ENCODE assay signal across 7 mouse cellular contexts in the genomic region with DNA sequence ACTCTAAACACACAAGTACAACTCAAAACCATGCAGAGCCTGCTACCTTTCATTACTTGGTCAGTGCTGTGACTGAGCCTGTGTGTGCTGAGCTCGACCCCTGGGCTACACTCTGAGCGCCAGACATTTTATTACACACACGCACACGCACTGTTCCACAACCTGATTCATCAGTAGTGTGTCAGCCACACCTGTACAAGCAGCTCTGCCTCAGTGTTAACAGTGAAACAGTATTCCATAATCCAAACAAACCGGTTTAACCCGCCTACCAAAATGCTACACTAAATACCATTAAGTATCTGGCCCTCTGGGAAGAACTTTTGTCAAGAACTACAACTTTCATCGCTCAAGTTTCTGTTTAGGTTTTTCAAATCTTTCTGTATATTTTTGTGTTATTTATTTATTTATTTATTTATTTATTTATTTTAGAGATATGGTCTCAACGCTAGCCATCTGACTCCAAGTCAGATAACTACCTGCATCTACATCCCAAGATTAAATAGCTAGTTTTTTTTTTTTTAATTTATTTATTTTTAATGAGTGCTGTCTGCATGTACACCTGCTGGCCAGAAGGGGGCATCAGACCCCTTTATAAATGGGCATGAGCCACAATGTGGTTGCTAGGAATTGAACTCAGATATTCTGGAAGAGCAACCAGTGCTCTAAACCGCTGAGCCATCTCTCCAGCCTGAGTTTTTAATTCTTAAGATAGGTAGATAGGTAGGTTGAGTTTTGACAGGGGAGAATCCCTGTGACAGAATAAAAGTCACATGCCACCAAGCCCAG. TPM values are rescaled to one million over a fixed set of nuclear protein-coding genes. Genes with fewer than 3 reads are reported as not detected.
DNase-seq lines count a peak whose midpoint lies in the region; ATAC-seq and TF ChIP-seq lines count a peak whose summit lies in the region.

No protein-coding gene starts in this region.

- H3K27ac ChIP-seq in liver, embryonic 11.5 days (ENCODE audit: low read depth, low read length): no peak overlapping the region
- H3K27ac ChIP-seq in cerebellum, adult 2 months (ENCODE audit: insufficient read depth, low read length): no peak overlapping the region
- no peak overlapping the region for H3K27ac ChIP-seq in intestine, embryonic 14.5 days (ENCODE audit: low read depth)
- H3K27ac ChIP-seq in small intestine, adult 2 months (ENCODE audit: insufficient read depth, low read depth, low read length): no peak overlapping the region

- H3K9ac ChIP-seq in liver, embryonic 11.5 days (ENCODE audit: low read depth, low read length): no peak overlapping the region
- no peak overlapping the region for H3K9ac ChIP-seq in intestine, embryonic 14.5 days (ENCODE audit: low read length)

- H3K36me3 ChIP-seq in liver, embryonic 11.5 days (ENCODE audit: control insufficient read depth, insufficient read depth, low read length): no peaks in the 10 kb centered on the region
- H3K36me3 ChIP-seq in intestine, embryonic 14.5 days (ENCODE audit: control insufficient read depth, insufficient read depth, low read length): no peaks in the 10 kb centered on the region
- no peaks in the 10 kb centered on the region for H3K36me3 ChIP-seq in small intestine, adult 2 months (ENCODE audit: control insufficient read depth, insufficient read depth, low read length)

- H3K27me3 ChIP-seq in liver, embryonic 11.5 days (replicated peaks; ENCODE audit: control insufficient read depth, insufficient read depth, low read length): no peaks in the 10 kb centered on the region
- no peaks in the 10 kb centered on the region for H3K27me3 ChIP-seq in cerebellum, adult 2 months (ENCODE audit: control insufficient read depth, insufficient read depth, low read length)
- H3K27me3 ChIP-seq in intestine, embryonic 14.5 days (replicated peaks; ENCODE audit: control insufficient read depth, insufficient read depth, low read length): no peaks in the 10 kb centered on the region
- H3K27me3 ChIP-seq in small intestine, adult 2 months (ENCODE audit: control insufficient read depth, insufficient read depth, low read length): no peaks in the 10 kb centered on the region

- 64% methylated on average over 9 of the region's 9 CpGs for WGBS in liver, embryonic 11.5 days
- 64% methylated on average over 9 of the region's 9 CpGs for WGBS in cerebellum, adult 2 months
- WGBS in intestine, embryonic 14.5 days: 62% methylated on average over 9 of the region's 9 CpGs
- WGBS in small intestine, adult 2 months: 57% methylated on average over 9 of the region's 9 CpGs

- DNase-seq in liver: peak; percentile 48
- no peak for DNase-seq in liver, embryonic 11.5 days (ENCODE audit: low spot score)
- DNase-seq in Muller cell, postnatal 12 days (ENCODE audit: inconsistent ontology term): peak; percentile 19
- peak; percentile 45 to 46 for DNase-seq in cerebellum, adult 2 months
- no peak for DNase-seq in intestine, embryonic 14.5 days (ENCODE audit: low spot score)
- DNase-seq in ovary, postnatal 14 days (ENCODE audit: low spot score): no peak

- H3K4me3 ChIP-seq in liver, embryonic 11.5 days (ENCODE audit: low read depth, low read length): no peak overlapping the region
- no peak overlapping the region for H3K4me3 ChIP-seq in cerebellum, adult 2 months (replicated peaks; ENCODE audit: insufficient read depth, low read depth, low read length)
- no peak overlapping the region for H3K4me3 ChIP-seq in intestine, embryonic 14.5 days (ENCODE audit: low read depth, low read length)
- no peak overlapping the region for H3K4me3 ChIP-seq in small intestine, adult 2 months (ENCODE audit: low read depth, low read length)

- TF ChIP-seq POLR2A in cerebellum, adult 2 months (IDR thresholded peaks at IDR 0.05; ENCODE audit: borderline replicate concordance, insufficient read depth, low read length): no peak
- TF ChIP-seq POLR2A in small intestine, adult 2 months (IDR thresholded peaks at IDR 0.05; ENCODE audit: low read depth, low read length): no peak

- no peaks in the 10 kb centered on the region for H3K9me3 ChIP-seq in liver, embryonic 11.5 days (ENCODE audit: control insufficient read depth, low read length)
- H3K9me3 ChIP-seq in intestine, embryonic 14.5 days (ENCODE audit: control insufficient read depth, low read length): no peaks in the 10 kb centered on the region

- TF ChIP-seq CTCF in cerebellum, adult 2 months (IDR thresholded peaks at IDR 0.05; ENCODE audit: borderline replicate concordance, insufficient read depth, low read depth, low read length): peak; percentile 64; the same call in 1 of the 2 replicates
- peak; percentile 20; the same call in 1 of the 2 replicates for TF ChIP-seq CTCF in small intestine, adult 2 months (IDR thresholded peaks at IDR 0.05; ENCODE audit: extremely low read depth, insufficient read length, insufficient replicate concordance, low read depth, low read length)

- H3K4me2 ChIP-seq in liver, embryonic 11.5 days: no peak overlapping the region
- H3K4me2 ChIP-seq in intestine, embryonic 14.5 days (ENCODE audit: low read length): no peak overlapping the region

- no peak for ATAC-seq in liver, embryonic 11.5 days (replicated peaks; ENCODE audit: low FRiP score)
- ATAC-seq in intestine, embryonic 14.5 days (replicated peaks; ENCODE audit: low FRiP score, low TSS enrichment, low read depth): peak; percentile 72

- no peaks in the 10 kb centered on the region for H3K4me1 ChIP-seq in liver, embryonic 11.5 days (replicated peaks; ENCODE audit: control insufficient read depth, insufficient read depth, low read length)
- H3K4me1 ChIP-seq in cerebellum, adult 2 months (ENCODE audit: control insufficient read depth, insufficient read depth, low read length): no peaks in the 10 kb centered on the region
- H3K4me1 ChIP-seq in intestine, embryonic 14.5 days (replicated peaks; ENCODE audit: control insufficient read depth, insufficient read depth, low read length): no peaks in the 10 kb centered on the region
- H3K4me1 ChIP-seq in small intestine, adult 2 months (ENCODE audit: control insufficient read depth, insufficient read depth, insufficient read length, low read length): no peaks in the 10 kb centered on the region

RNA-seq across cellular contexts. Expression of a gene that starts 11.1 kb away (rescaled TPM):
- polyA plus RNA-seq in liver, embryonic 11.5 days (2014; fragmentation: Nextera tagmentation; extraction: Ambion mirVana): 14.0 and 17.3 TPM in 2 replicates
- 17.3 and 18.3 TPM in 2 replicates for polyA plus RNA-seq in cerebellum, adult 2 months (2012; rRNA removed)
- polyA plus RNA-seq in intestine, embryonic 14.5 days (2014; fragmentation: Nextera tagmentation; extraction: Ambion mirVana): 22.3 and 26.7 TPM in 2 replicates
- 0.84 and 1.1 TPM in 2 replicates for polyA plus RNA-seq in small intestine, adult 2 months (2012; rRNA removed)

RNA-seq across cellular contexts. Expression of a gene that starts 39.3 kb away (rescaled TPM):
- polyA plus RNA-seq in liver, embryonic 11.5 days (2014; fragmentation: Nextera tagmentation; extraction: Ambion mirVana): 25.0 and 31.9 TPM in 2 replicates
- 22.6 and 23.5 TPM in 2 replicates for polyA plus RNA-seq in cerebellum, adult 2 months (2012; rRNA removed)
- polyA plus RNA-seq in intestine, embryonic 14.5 days (2014; fragmentation: Nextera tagmentation; extraction: Ambion mirVana): 26.4 and 29.5 TPM in 2 replicates
- 2.1 and 2.7 TPM in 2 replicates for polyA plus RNA-seq in small intestine, adult 2 months (2012; rRNA removed)

RNA-seq across cellular contexts. Expression of a gene that starts 39.4 kb away (rescaled TPM):
- 12.9 and 16.7 TPM in 2 replicates for polyA plus RNA-seq in liver, embryonic 11.5 days (2014; fragmentation: Nextera tagmentation; extraction: Ambion mirVana)
- 45.1 and 49.8 TPM in 2 replicates for polyA plus RNA-seq in cerebellum, adult 2 months (2012; rRNA removed)
- 12.1 and 15.1 TPM in 2 replicates for polyA plus RNA-seq in intestine, embryonic 14.5 days (2014; fragmentation: Nextera tagmentation; extraction: Ambion mirVana)
- polyA plus RNA-seq in small intestine, adult 2 months (2012; rRNA removed): 7.8 and 12.7 TPM in 2 replicates

Comparison
In these comparisons a context has a peak if more than half of its experiments do, and no peak if none do; other contexts are left out.
1. DNase-seq: peak in liver (single experiment), Muller cell, postnatal 12 days (single experiment) and cerebellum, adult 2 months (2 of 2); none in liver, embryonic 11.5 days (single experiment), intestine, embryonic 14.5 days (single experiment) and ovary, postnatal 14 days (single experiment).